Mouse (Mus musculus): ENCODE measurements at regions not wholly inside any gene's neighbourhood (a gene's known extent, or its start where the extent isn't known, plus 50 kb on each side); places are given as distances from the start of the nearest gene placed in this dataset.

- peak; percentile 10 to 28 for DNase-seq
Measured at GRCm38 (mm10) chr16:27783978-27784377, 395.3 kb downstream of the Ccdc50 start.

- DNase-seq = no peak
Measured at GRCm38 (mm10) chr16:27793406-27793805, 404.7 kb downstream of the Ccdc50 start.

DNA sequence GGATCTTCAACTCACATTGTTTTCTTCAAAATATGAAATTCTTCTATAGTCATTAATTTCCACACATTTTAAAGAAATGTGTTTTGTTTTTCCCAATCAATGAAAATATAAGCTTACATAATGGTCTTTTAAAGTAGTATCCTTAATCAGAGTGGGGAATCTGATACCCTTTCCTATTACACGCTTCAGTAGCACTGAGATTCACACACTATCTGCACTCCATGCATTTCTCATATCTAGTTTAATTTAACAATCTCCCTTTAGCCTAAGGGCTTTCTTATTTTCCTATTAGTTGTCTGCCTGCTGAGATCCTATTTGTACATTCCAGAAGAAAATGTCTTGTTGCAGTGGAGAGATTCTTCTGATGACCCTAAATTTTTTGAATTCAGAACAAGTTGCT, 406.2 kb downstream of the Ccdc50 start:
- no peak for DNase-seq

DNA sequence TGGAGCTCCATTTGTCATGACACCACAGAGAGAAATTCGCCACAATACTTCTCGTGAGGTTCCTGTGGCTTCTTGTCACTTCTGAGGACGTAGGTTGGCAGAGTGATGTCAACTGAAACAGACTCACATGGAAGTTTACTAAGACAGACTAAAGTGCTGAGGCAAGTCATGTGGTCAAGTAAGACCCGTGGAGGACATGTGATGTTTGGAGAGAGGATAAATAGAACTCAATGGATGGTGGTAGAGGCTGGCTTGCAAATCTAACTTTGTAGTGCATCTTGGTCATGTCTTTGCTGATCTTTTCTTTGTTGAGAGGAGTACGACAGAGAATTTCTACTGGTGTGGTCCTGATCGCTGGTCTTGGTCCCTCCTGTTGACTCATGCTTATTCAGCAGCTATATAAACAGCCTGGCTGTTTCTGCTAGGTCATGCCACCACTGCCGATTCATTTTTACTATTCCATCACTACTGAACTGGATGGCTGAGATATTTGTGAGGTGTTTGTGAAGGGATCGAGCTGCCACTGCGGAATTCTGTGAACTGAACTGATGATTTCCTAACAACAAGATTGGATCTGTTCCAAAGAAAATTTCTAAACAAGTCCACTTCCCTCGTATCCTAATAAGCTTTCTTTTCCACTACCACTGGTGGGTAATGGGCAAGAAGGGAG, 407.6 kb downstream of the Ccdc50 start:
- DNase-seq = no peak

- no peak for DNase-seq
Measured at GRCm38 (mm10) chr16:27814476-27814875, 425.8 kb downstream of the Ccdc50 start.
